26 mouse cellular contexts compared by ENCODE assay signal in the genomic region with DNA sequence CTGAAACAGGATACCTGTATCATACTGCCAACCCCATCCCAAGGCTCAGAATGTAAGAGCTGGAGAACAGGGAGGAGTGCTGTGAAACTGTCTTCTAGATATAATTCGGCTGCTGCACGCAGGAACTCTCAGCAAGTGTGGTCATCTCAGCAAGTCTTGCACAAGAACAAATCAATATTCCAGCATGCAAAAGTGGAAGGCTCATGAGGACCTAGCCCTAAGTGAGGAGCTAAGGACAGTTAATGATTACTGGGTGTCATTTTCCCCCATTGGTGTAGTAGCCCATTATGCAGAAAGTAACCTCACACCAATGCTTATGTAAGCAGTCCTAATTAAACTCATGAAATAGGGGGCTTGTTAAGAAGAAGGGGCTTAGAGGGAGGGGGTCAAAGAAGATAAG. TPM values are rescaled to one million over a fixed set of nuclear protein-coding genes. Genes with fewer than 3 reads are reported as not detected.
A peak's percentile ranks its signal among the peaks of the same experiment; 100 is the strongest.
DNase-seq lines count a peak whose midpoint lies in the region; ATAC-seq and TF ChIP-seq lines count a peak whose summit lies in the region.
"Had no signal": no experiment of that assay in that cellular context is flagged by ENCODE, and none has a peak within 500 bp of the region (broad histone marks: within the 10 kb centered on the region; RNA-seq: fewer than 3 reads in every experiment).

No protein-coding gene starts in this region.

- 0 out of 2 replicates have a peak, but pooled peaks have one; percentile 13 for ATAC-seq in intestine, embryonic 16.5 days
- no peak for ATAC-seq in intestine, postnatal 0 days
- peak; percentile 27; the same call in 1 of the 2 replicates for ATAC-seq in liver, embryonic 12.5 days
- peak; percentile 34; the same call in 1 of the 2 replicates for ATAC-seq in liver, embryonic 15.5 days (ENCODE audit: insufficient read depth)
- ATAC-seq in liver, postnatal 0 days: peak; percentile 76
- ATAC-seq: activated CD4-positive, CD25-positive, alpha-beta regulatory T cell, adult 4 months; forebrain, embryonic 14.5 days; forebrain, embryonic 16.5 days; Patski had no signal

- no peak overlapping the region for H3K4me2 ChIP-seq in intestine, embryonic 16.5 days (ENCODE audit: low read depth, low read length)
- no peak overlapping the region for H3K4me2 ChIP-seq in intestine, postnatal 0 days (replicated peaks; ENCODE audit: low read depth)
- no peak overlapping the region for H3K4me2 ChIP-seq in liver, embryonic 12.5 days
- H3K4me2 ChIP-seq in liver, embryonic 15.5 days: no peak overlapping the region
- no peak overlapping the region for H3K4me2 ChIP-seq in liver, postnatal 0 days (ENCODE audit: low read depth, low read length)
- H3K4me2 ChIP-seq: embryonic facial prominence, embryonic 13.5 days; embryonic facial prominence, embryonic 15.5 days; forebrain, embryonic 12.5 days had no signal

- H3K9me3 ChIP-seq in intestine, embryonic 16.5 days (ENCODE audit: control insufficient read depth, low read length): no peaks in the 10 kb centered on the region
- H3K9me3 ChIP-seq in intestine, postnatal 0 days (ENCODE audit: control insufficient read depth): no peaks in the 10 kb centered on the region
- no peaks in the 10 kb centered on the region for H3K9me3 ChIP-seq in liver, embryonic 12.5 days (replicated peaks)
- no peaks in the 10 kb centered on the region for H3K9me3 ChIP-seq in liver, embryonic 15.5 days (replicated peaks)
- no peaks in the 10 kb centered on the region for H3K9me3 ChIP-seq in liver, postnatal 0 days (ENCODE audit: low read length)
- H3K9me3 ChIP-seq: embryonic facial prominence, embryonic 13.5 days; embryonic facial prominence, embryonic 15.5 days; forebrain, embryonic 10.5 days; forebrain, embryonic 12.5 days had no signal

- H3K9ac ChIP-seq in intestine, embryonic 16.5 days (ENCODE audit: low read depth, low read length): no peak overlapping the region
- no peak overlapping the region for H3K9ac ChIP-seq in intestine, postnatal 0 days (ENCODE audit: low read depth, low read length)
- H3K9ac ChIP-seq in liver, embryonic 12.5 days: no peak overlapping the region
- no peak overlapping the region for H3K9ac ChIP-seq in liver, embryonic 15.5 days
- H3K9ac ChIP-seq in liver, postnatal 0 days (replicated peaks): no peak overlapping the region
- H3K9ac ChIP-seq: embryonic facial prominence, embryonic 13.5 days; embryonic facial prominence, embryonic 15.5 days; forebrain, embryonic 12.5 days had no signal

- 0 out of 2 replicates have a peak, but pooled peaks cover 9% of the 10 kb centered on the region for H3K36me3 ChIP-seq in intestine, embryonic 16.5 days (ENCODE audit: control insufficient read depth, insufficient read depth, low read length)
- peaks cover 36% of the 10 kb centered on the region for H3K36me3 ChIP-seq in intestine, postnatal 0 days (ENCODE audit: control insufficient read depth, insufficient read depth)
- H3K36me3 ChIP-seq in liver, embryonic 12.5 days: peaks cover 84% of the 10 kb centered on the region
- peaks cover 50% of the 10 kb centered on the region for H3K36me3 ChIP-seq in liver, embryonic 15.5 days (replicated peaks)
- H3K36me3 ChIP-seq in liver, postnatal 0 days (replicated peaks; ENCODE audit: insufficient read depth, low read length): peaks cover 34% of the 10 kb centered on the region

- H3K4me3 ChIP-seq in intestine, embryonic 16.5 days (ENCODE audit: low read length): no peak overlapping the region
- H3K4me3 ChIP-seq in intestine, postnatal 0 days (ENCODE audit: low read depth, low read length): no peak overlapping the region
- H3K4me3 ChIP-seq in liver, embryonic 12.5 days: no peak overlapping the region
- H3K4me3 ChIP-seq in liver, embryonic 15.5 days (replicated peaks): no peak overlapping the region
- no peak overlapping the region for H3K4me3 ChIP-seq in liver, postnatal 0 days (ENCODE audit: low read depth, low read length)
- H3K4me3 ChIP-seq: embryonic facial prominence, embryonic 13.5 days; embryonic facial prominence, embryonic 15.5 days; erythroblast, embryonic 14.5 days; forebrain, embryonic 10.5 days; forebrain, embryonic 12.5 days had no signal

- H3K27me3 ChIP-seq in intestine, embryonic 16.5 days (replicated peaks; ENCODE audit: control insufficient read depth, insufficient read depth, low read length): no peaks in the 10 kb centered on the region
- H3K27me3 ChIP-seq in intestine, postnatal 0 days (replicated peaks; ENCODE audit: control insufficient read depth, insufficient read depth, low read length): no peaks in the 10 kb centered on the region
- no peaks in the 10 kb centered on the region for H3K27me3 ChIP-seq in liver, embryonic 12.5 days (replicated peaks)
- no peaks in the 10 kb centered on the region for H3K27me3 ChIP-seq in liver, embryonic 15.5 days
- no peaks in the 10 kb centered on the region for H3K27me3 ChIP-seq in liver, postnatal 0 days (ENCODE audit: insufficient read depth, low read length)
- H3K27me3 ChIP-seq: embryonic facial prominence, embryonic 13.5 days; embryonic facial prominence, embryonic 15.5 days; forebrain, embryonic 12.5 days; Patski had no signal

- DNase-seq in liver: no peak
- no peak for DNase-seq in liver, postnatal 0 days
- no peak for DNase-seq in cerebellum, adult 9-10 months
- DNase-seq in yolk sac, embryonic 10.5 days (ENCODE audit: low spot score): no peak
- DNase-seq: adrenal gland, adult 8-10 months; adrenal gland, postnatal 14 days; adrenal gland, postnatal 36 days; cerebellum, adult 11-12 months; cerebellum, adult 2 months; cerebellum, adult 9-11 months; cerebellum, postnatal 14 days; cerebellum, postnatal 36 days; embryo, embryonic 11 days had no signal

- TF ChIP-seq CTCF in intestine, postnatal 0 days (IDR thresholded peaks at IDR 0.05; ENCODE audit: low read depth): no peak
- no peak for TF ChIP-seq CTCF in liver, postnatal 0 days (IDR thresholded peaks at IDR 0.05; ENCODE audit: low read depth)

- no peaks in the 10 kb centered on the region for H3K4me1 ChIP-seq in intestine, embryonic 16.5 days (ENCODE audit: control insufficient read depth, insufficient read depth, low read length)
- no peaks in the 10 kb centered on the region for H3K4me1 ChIP-seq in intestine, postnatal 0 days (replicated peaks; ENCODE audit: control insufficient read depth, insufficient read depth, low read length)
- no peaks in the 10 kb centered on the region for H3K4me1 ChIP-seq in liver, embryonic 12.5 days
- H3K4me1 ChIP-seq in liver, embryonic 15.5 days (replicated peaks): no peaks in the 10 kb centered on the region
- no peaks in the 10 kb centered on the region for H3K4me1 ChIP-seq in liver, postnatal 0 days (ENCODE audit: insufficient read depth)
- H3K4me1 ChIP-seq: embryonic facial prominence, embryonic 13.5 days; embryonic facial prominence, embryonic 15.5 days; forebrain, embryonic 10.5 days; forebrain, embryonic 12.5 days had no signal

- 75% methylated on average over 2 of the region's 2 CpGs for WGBS in intestine, embryonic 16.5 days
- WGBS in intestine, postnatal 0 days: 85% methylated on average over 2 of the region's 2 CpGs
- 79% methylated on average over 2 of the region's 2 CpGs for WGBS in liver, embryonic 12.5 days (ENCODE audit: insufficient replicate concordance)
- 82% methylated on average over 2 of the region's 2 CpGs for WGBS in liver, embryonic 15.5 days (ENCODE audit: insufficient replicate concordance)
- 74% methylated on average over 2 of the region's 2 CpGs for WGBS in liver, postnatal 0 days (ENCODE audit: insufficient replicate concordance)

- TF ChIP-seq EP300 in liver, postnatal 0 days (IDR thresholded peaks at IDR 0.05; ENCODE audit: low read depth): no peak

- H3K27ac ChIP-seq in intestine, embryonic 16.5 days (ENCODE audit: low read length): no peak overlapping the region
- no peak overlapping the region for H3K27ac ChIP-seq in intestine, postnatal 0 days (ENCODE audit: low read depth, low read length)
- H3K27ac ChIP-seq in liver, embryonic 12.5 days: no peak overlapping the region
- H3K27ac ChIP-seq in liver, embryonic 15.5 days (replicated peaks): no peak overlapping the region
- H3K27ac ChIP-seq in liver, postnatal 0 days (ENCODE audit: low read depth): no peak overlapping the region
- H3K27ac ChIP-seq: embryonic facial prominence, embryonic 13.5 days; embryonic facial prominence, embryonic 15.5 days; forebrain, embryonic 10.5 days; forebrain, embryonic 12.5 days had no signal

RNA-seq across cellular contexts. Expression of a gene that starts 18.3 kb away (rescaled TPM):
- 30.9 and 33.5 TPM in 2 replicates for polyA plus RNA-seq in intestine, embryonic 16.5 days (2015; fragmentation: Nextera tagmentation; extraction: Ambion mirVana)
- polyA plus RNA-seq in intestine, postnatal 0 days (2015; fragmentation: Nextera tagmentation; extraction: Ambion mirVana): 26.9 and 28.2 TPM in 2 replicates
- 18.9 and 21.1 TPM in 2 replicates for polyA plus RNA-seq in liver, embryonic 12.5 days (2016; fragmentation: Nextera tagmentation; extraction: Ambion mirVana)
- 10.9 and 11.7 TPM in 2 replicates for polyA plus RNA-seq in liver, embryonic 15.5 days (2015; fragmentation: Nextera tagmentation; extraction: Ambion mirVana)
- 12.7 and 14.9 TPM in 2 replicates for polyA plus RNA-seq in liver, postnatal 0 days (2015; fragmentation: Nextera tagmentation; extraction: Ambion mirVana)

RNA-seq across cellular contexts. Expression of a gene that starts 56.3 kb away (rescaled TPM):
- 74.7 and 78.0 TPM in 2 replicates for polyA plus RNA-seq in intestine, embryonic 16.5 days (2015; fragmentation: Nextera tagmentation; extraction: Ambion mirVana)
- 47.4 and 47.7 TPM in 2 replicates for polyA plus RNA-seq in intestine, postnatal 0 days (2015; fragmentation: Nextera tagmentation; extraction: Ambion mirVana)
- polyA plus RNA-seq in liver, embryonic 12.5 days (2016; fragmentation: Nextera tagmentation; extraction: Ambion mirVana): 62.2 and 65.8 TPM in 2 replicates
- 39.2 and 42.7 TPM in 2 replicates for polyA plus RNA-seq in liver, embryonic 15.5 days (2015; fragmentation: Nextera tagmentation; extraction: Ambion mirVana)
- polyA plus RNA-seq in liver, postnatal 0 days (2015; fragmentation: Nextera tagmentation; extraction: Ambion mirVana): 27.6 and 30.9 TPM in 2 replicates
